Mouse (Mus musculus) mouse embryonic stem cell (cell line): ENCODE data around the gene Bcl2l13.
"Not testable (repeated sequence)": the region's sequence is repeated elsewhere in the genome, so short reads cannot be mapped to it uniquely, and the experiment has no call there.

Source experiments
- in situ Hi-C, 2 experiments: fragments of 300-500 bp; cut with MboI; formaldehyde crosslinking; loops; 1 replicate in 1 of 2; 3 replicates in 1 of 2; pipeline ENCODE4 v1.14.3; 2019 to 2020; ENCODE audit warnings: low sequenced_read_pairs in 2 of 2, low pct_unique_long_range_greater_than_20kb in 1 of 2, mixed read lengths in 1 of 2; ENCODE audit not compliant: unreplicated experiment in 1 of 2

Gene Bcl2l13

GRCm38 (mm10) chr6:120822307-120822928 is 13.6 kb upstream of the Bcl2l13 start, which contains the start of gene Atp6v1e1:
Gene Atp6v1e1, minus strand, starts transcription at chr6:120822793.
- in situ Hi-C loops: no loop called here

DNA sequence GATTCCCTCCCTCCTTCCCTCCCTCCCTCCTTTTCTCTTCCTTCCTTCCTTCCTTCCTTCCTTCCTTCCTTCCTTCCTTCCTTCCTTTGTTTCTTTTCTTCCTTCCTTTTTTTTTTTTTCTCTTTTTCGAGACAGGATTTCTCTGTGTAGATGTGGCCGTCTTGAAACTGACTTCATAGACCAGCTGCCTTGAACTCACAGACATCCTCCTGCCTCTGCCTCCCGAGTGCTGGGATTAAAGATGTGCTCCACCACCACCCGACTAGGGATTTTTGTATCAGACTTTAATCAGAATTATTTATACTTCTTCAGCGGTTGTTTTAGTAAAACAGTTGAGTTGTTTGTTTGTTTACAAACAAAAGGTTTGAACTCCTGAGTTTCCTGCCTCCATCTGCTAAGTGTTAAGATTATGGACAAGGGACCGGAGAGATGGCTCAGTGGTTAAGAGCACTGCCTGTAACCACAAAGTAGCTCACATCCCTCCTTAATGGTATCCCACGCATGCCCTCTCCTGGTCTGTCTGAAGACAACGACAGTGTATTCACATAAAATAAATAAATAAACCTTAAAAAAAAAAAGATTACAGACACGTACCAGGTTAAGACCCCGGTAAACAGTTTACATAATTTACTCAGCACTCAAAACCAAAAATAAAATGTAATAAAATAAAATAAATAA is 12.9 kb upstream of the Bcl2l13 start:
- in situ Hi-C loops: no loop called here

DNA sequence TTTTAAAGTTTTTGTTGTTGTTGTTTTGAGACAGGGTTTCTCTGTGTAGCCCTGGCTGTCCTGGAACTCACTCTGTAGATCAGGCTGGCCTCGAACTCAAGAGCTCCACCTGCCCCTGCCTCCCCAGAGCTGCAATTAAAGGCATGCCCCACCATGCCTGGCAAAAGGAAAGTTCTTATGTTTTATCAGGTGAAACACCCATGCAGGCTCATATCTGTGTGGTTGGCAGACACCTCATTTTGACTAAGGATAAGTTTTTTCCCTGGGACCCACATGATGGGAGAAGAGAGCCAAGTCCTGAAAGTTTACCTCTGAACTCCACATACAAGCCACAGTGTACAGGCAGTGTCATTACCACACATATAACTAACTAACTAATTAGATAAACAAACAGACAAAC is 6.0 kb upstream of the Bcl2l13 start:
- in situ Hi-C loops: no loop called here

GRCm38 (mm10) chr6:120830866-120831608 is 5.0 kb upstream of the Bcl2l13 start:
- in situ Hi-C loops: no loop called here

DNA sequence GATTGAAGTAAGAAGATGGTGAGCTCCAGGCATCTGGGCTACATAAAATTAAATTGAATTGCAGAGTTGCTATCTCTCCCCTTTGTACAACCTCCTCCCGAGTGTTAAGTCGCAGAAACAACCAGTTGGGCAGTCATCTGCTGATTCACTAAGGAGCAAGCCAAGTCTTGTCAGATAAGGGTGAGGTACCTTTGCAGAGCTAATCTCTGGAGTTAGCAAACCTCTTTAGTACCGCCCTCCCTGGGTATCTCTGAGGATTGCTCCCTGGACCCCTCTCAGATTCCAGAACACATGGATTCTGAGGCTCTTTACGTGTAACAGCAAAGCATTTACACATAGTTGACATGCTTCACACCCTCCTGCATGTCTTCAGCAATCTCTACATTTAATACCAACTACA is 3.9 kb upstream of the Bcl2l13 start:
- in situ Hi-C loops: no loop called here

DNA sequence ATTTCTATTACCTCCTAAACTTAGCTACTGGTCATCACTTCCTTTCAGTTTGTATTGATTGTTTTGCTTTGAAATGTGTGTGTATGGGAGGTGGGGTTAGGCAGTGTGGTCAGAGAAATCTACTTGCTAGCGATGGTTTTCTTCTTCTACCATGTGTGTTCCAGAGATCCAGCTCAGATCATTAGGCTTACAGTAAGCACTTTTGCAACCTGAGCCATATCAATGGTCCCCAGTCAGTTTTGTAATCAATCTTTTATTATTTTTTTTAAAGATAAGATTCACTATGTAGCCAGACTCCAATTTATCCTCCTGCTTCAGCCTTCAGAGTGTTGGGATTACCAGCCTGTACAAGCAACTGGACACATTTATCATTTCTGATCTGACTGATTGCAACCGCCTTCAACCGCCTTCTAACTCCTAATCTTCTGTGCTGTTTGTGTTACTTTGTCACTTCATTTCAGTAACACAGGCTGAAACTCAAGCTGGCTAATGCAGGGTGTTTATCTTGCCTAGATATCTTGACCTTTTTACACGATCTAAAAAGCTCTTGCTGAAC is 1.2 kb upstream of the Bcl2l13 start:
- in situ Hi-C loops: no loop called here

DNA sequence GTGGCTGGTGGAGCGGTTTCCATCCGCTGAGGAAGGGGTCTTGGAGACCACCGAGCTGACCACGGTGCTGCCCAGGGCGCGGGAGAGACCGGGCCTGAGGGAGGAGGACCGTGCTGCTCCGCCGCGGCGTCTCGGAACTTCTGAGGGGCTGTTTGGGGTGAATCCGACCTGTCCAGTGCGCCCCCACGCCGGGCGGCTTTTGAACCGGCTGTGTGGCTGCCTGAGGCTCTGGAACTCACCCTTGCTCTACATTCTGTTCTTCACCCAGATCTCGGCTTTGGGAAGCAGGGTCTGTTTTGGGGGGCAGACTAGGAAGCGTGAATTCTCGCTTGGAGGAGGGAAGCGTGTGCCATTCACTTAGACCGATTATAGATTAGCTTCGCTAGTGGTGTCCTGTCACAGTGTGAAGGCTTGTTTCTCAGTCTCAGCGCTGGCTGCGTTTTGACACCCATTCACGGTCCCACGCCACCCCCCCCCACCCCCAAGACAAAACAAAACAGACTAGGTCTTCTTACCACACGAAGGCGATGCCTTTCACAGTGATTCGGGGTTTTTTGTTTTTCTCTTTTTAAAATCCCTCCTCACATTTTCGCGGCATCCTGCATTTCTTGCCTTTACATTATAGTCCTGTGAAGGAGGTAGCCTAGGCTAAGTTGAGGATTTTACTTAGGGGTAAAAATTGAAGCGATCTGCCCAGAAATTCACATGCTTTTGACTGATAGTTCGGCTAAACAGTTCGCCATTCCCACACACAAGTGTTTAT is 558 bp downstream of the Bcl2l13 start:
- in situ Hi-C loops: no loop called here

DNA sequence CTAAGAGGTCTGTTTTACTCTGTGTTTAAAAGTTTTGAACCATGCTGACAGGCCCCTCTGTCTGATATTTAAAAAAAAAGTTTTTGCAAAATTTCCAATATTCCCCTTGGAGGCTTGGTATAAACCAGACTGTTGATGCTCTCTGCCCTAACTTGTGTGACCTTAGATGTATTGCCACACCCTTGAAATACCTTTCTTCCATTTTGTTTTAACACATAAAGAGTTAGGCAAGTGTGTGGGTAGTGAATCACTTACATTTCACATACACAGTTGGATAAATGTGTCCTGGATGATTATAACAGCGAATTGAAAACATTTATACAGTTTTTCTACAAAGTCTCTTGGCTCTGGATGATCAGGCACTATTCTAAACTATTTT is 1.1 kb downstream of the Bcl2l13 start:
- in situ Hi-C loops: no loop called here

GRCm38 (mm10) chr6:120840258-120840657 is 4.2 kb downstream of the Bcl2l13 start:
- in situ Hi-C loops: no loop called here

GRCm38 (mm10) chr6:120841754-120842153 is 5.7 kb downstream of the Bcl2l13 start:
- in situ Hi-C loops: no loop called here

DNA sequence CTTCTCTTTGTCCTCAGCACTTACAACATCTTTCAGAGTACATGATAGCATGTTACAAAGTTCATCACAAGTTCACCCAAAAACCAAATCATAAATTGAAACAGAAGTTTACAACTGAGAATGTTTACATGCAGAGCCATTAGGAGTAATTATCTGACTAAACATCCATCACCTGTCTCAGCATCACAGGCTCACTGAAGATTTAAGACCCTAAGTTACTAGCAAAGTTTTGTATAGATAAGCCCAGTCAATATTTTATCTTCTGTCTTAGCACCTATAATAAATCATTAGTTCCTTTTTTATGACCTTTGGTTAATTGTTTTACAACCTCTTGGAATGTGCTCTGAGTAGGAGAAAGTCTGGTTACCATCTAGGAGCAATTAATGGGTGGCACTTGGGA is 14.7 kb downstream of the Bcl2l13 start:
- in situ Hi-C loops: not testable (repeated sequence)

GRCm38 (mm10) chr6:120854413-120854812 is 18.4 kb downstream of the Bcl2l13 start:
- in situ Hi-C loops: no loop called here

GRCm38 (mm10) chr6:120858217-120858711 is 22.3 kb downstream of the Bcl2l13 start:
- in situ Hi-C loops: no loop called here

DNA sequence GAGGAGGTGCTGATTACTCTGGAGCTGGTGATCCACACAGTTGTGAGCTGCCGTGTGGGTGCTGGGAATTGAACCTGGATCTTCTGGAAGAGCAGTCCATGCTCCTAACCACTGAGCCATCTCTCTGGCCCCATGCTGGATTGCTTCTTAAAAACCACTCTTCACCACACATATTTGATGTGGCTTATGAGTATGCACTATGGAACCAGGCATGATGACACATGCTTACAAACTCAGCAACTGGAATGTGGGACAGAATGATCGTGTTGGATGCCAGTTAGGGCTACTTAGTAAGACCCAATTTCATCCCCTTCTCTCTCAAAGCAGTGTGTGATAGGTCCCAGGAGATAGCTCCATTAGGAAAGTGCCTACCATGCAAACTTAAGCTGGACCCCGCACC is 24.1 kb downstream of the Bcl2l13 start:
- in situ Hi-C loops: no loop called here

- in situ Hi-C loops: no loop called here
Measured at GRCm38 (mm10) chr6:120866051-120866814, 30.2 kb downstream of the Bcl2l13 start.

- in situ Hi-C loops: no loop called here
Measured at GRCm38 (mm10) chr6:120868824-120869223, 32.8 kb downstream of the Bcl2l13 start.

DNA sequence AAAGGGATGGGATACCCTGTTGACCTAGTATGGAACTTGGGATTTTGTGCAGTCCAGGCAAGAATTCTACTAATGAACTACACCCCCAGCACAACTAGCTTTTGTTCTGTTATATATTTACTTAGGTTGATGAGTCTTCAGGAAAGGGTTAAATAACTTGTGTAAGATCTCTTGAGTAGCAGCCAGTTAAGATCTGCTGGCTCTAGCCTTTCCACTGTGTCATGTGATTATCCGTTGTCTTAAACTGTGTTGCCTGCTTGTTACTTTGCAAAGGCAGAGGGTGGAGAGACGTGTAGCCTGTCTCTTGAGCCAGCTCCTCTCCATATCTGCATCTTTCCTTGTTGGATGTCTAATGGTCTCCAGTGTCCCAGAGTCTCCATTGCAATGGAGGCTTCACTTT is 35.3 kb downstream of the Bcl2l13 start:
- in situ Hi-C loops: no loop called here

DNA sequence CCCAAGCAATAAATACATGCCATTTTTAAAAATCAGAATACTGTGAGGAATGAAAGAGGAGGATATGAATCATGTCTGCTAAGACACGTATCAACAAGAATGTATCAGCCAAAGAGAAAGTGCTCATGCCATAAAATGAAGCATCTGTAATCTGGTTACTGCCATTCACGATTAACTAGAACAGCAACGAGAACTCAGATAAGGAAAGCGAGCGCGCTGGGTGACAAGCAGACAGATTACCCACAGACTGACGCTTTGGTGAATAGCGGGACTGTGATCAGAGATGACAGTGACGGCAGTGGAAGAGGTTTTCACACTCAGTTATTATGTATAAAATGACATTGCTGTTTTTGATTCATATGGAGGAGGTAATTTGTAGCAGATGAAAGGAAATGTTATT is 37.9 kb downstream of the Bcl2l13 start:
- in situ Hi-C loops: no loop called here
